Mouse (Mus musculus) G1E (cell line): ENCODE data around the gene Klhl6. TPM values are rescaled to one million over a fixed set of nuclear protein-coding genes. Genes with fewer than 3 reads are reported as not detected.
A peak's percentile ranks its signal among the peaks of the same experiment; 100 is the strongest.

ENCODE experiments used
- ATAC-seq: 2 replicates; pipeline ENCODE4 v1.8.0; 2016; ENCODE audit warnings: mild to moderate bottlenecking; ENCODE audit not compliant: insufficient number of reproducible peaks, poor library complexity, low FRiP score, severe bottlenecking; ENCODE audit errors: extremely low read depth
- DNase-seq: peaks from one replicate; pipeline ENCODE4 v3.0.0; 2012; ENCODE audit warnings: low spot score
- H3K27me3 ChIP-seq: 2 replicates; pipeline ENCODE4 v1.6.1; 2012; ENCODE audit warnings: mild to moderate bottlenecking, low read length, inconsistent platforms; ENCODE audit not compliant: insufficient read depth
- H3K36me3 ChIP-seq: replicated peaks from 2 replicates; pipeline ENCODE3; 2012; ENCODE audit warnings: mild to moderate bottlenecking, inconsistent platforms
- H3K4me1 ChIP-seq: 2 replicates; pipeline ENCODE4 v1.6.1; 2012; ENCODE audit warnings: low read depth, low read length, inconsistent platforms, mixed read lengths; ENCODE audit not compliant: insufficient read depth
- H3K4me3 ChIP-seq: 2 replicates; pipeline ENCODE4 v1.5.1; 2012; ENCODE audit warnings: low read depth, mild to moderate bottlenecking, inconsistent platforms, low read length, moderate library complexity, mixed read lengths
- H3K9me3 ChIP-seq: replicated peaks from 2 replicates; pipeline ENCODE4 v1.6.1; 2012; ENCODE audit warnings: inconsistent platforms
- CTCF ChIP-seq: IDR thresholded peaks from 2 replicates; pipeline ENCODE4 v1.5.1; 2012; ENCODE audit warnings: low read depth, low read length, inconsistent platforms, mixed read lengths
- GATA1 ChIP-seq: IDR thresholded peaks from 2 replicates; pipeline ENCODE4 v1.6.1; 2012; ENCODE audit warnings: borderline replicate concordance, low read length, inconsistent platforms, mixed read lengths
- GATA2 ChIP-seq: IDR thresholded peaks from 2 replicates; pipeline ENCODE4 v1.6.1; 2012; ENCODE audit warnings: low read depth, low read length, inconsistent platforms, borderline replicate concordance
- POLR2AphosphoS5 ChIP-seq: IDR thresholded peaks from 2 replicates; pipeline ENCODE4 v1.6.1; 2012; ENCODE audit warnings: low read depth, low read length, inconsistent platforms; ENCODE audit not compliant: insufficient replicate concordance
- TAL1 ChIP-seq: conservative IDR thresholded peaks from 2 replicates; pipeline ENCODE4 v1.6.1; 2012; ENCODE audit warnings: low read depth, low read length, inconsistent platforms, mixed read lengths
- polyA plus RNA-seq: library from polyadenylated mRNA; stranded (reverse); fragments of >175 nt; gene quantifications from 2 replicates; pipeline ENCODE4 v1.2.3, GENCODE M21; 2012
- total RNA-seq, 2 experiments: library from RNA; stranded (forward) in 1 of 2; stranded (reverse) in 1 of 2; fragments of 200-1000 nt in 1 of 2; fragments of >200 nt in 1 of 2; fragmentation: Nextera tagmentation in 1 of 2; gene quantifications; 2 replicates each; pipeline ENCODE4 v1.2.3; 2014 to 2017

The Klhl6 gene
- total and polyA plus RNA-seq, 3 experiments, result 0.20 to 4.9 (median 0.83) TPM

GRCm38 (mm10) chr16:19920823-19921222, 62.0 kb downstream of the Klhl6 start:
- no peak for ATAC-seq
- no peak for TF ChIP-seq TAL1
- no peak for TF ChIP-seq GATA1
- no peak for TF ChIP-seq POLR2AphosphoS5
- TF ChIP-seq GATA2, result no peak
- no peak for TF ChIP-seq CTCF
- H3K36me3 ChIP-seq, result no peaks in the 10 kb centered on the region
- H3K9me3 ChIP-seq, result 0 out of 2 replicates have a peak, but pooled peaks cover 2% of the 10 kb centered on the region
- no peak for DNase-seq
- no peaks in the 10 kb centered on the region for H3K4me1 ChIP-seq
- H3K4me3 ChIP-seq, result no peak overlapping the region
- H3K27me3 ChIP-seq, result peaks cover 7% of the 10 kb centered on the region; the same call in 1 of the 2 replicates

GRCm38 (mm10) chr16:19918286-19918685, 64.6 kb downstream of the Klhl6 start:
- ATAC-seq (no peak), DNase-seq (no peak)
- TF ChIP-seq GATA1, result no peak
- TF ChIP-seq TAL1, result no peak
- TF ChIP-seq POLR2AphosphoS5, result no peak
- no peak for TF ChIP-seq GATA2
- TF ChIP-seq CTCF, result no peak
- Histone ChIP-seq H3K4me1 (no peaks in the 10 kb centered on the region), H3K27me3 (peaks cover 11% of the 10 kb centered on the region; the same call in 1 of the 2 replicates), H3K4me3 (no peak overlapping the region), H3K36me3 (no peaks in the 10 kb centered on the region), H3K9me3 (no peaks in the 10 kb centered on the region)

- Histone ChIP-seq H3K4me1 (no peaks in the 10 kb centered on the region), H3K4me3 (no peak overlapping the region), H3K27me3 (peaks cover 13% of the 10 kb centered on the region; the same call in 1 of the 2 replicates), H3K36me3 (no peaks in the 10 kb centered on the region), H3K9me3 (no peaks in the 10 kb centered on the region)
- ATAC-seq, result no peak
- TF ChIP-seq CTCF (no peak), POLR2AphosphoS5 (no peak), GATA1 (no peak), GATA2 (no peak), TAL1 (no peak)
- no peak for DNase-seq
Observed at GRCm38 (mm10) chr16:19912582-19912981, 70.3 kb downstream of the Klhl6 start.

- TF ChIP-seq POLR2AphosphoS5 (no peak), CTCF (no peak), GATA1 (no peak)
- Histone ChIP-seq H3K4me3 (no peak overlapping the region), H3K9me3 (no peaks in the 10 kb centered on the region), H3K4me1 (no peaks in the 10 kb centered on the region; the same call in 1 of the 2 replicates), H3K27me3 (peaks cover 7% of the 10 kb centered on the region; the same call in 1 of the 2 replicates), H3K36me3 (no peaks in the 10 kb centered on the region)
- no peak for DNase-seq
- ATAC-seq, result no peak
Observed at GRCm38 (mm10) chr16:19908291-19908690, 74.5 kb downstream of the Klhl6 start.

- H3K9me3 ChIP-seq, result no peaks in the 10 kb centered on the region
- H3K36me3 ChIP-seq, result no peaks in the 10 kb centered on the region
- DNase-seq (no peak), ATAC-seq (no peak)
- no peak overlapping the region for H3K4me3 ChIP-seq
- peaks cover 4% of the 10 kb centered on the region; the same call in 1 of the 2 replicates for H3K27me3 ChIP-seq
- TF ChIP-seq CTCF, result peak; percentile 26
- no peak for TF ChIP-seq GATA1
- H3K4me1 ChIP-seq, result no peaks in the 10 kb centered on the region; the same call in 1 of the 2 replicates
Observed at GRCm38 (mm10) chr16:19907103-19907502, 75.7 kb downstream of the Klhl6 start.

- Histone ChIP-seq H3K9me3 (no peaks in the 10 kb centered on the region), H3K4me3 (no peak overlapping the region), H3K27me3 (peaks cover 5% of the 10 kb centered on the region), H3K4me1 (no peaks in the 10 kb centered on the region; the same call in 1 of the 2 replicates), H3K36me3 (no peaks in the 10 kb centered on the region)
- DNase-seq (no peak), ATAC-seq (no peak)
- TF ChIP-seq GATA1, result no peak
- TF ChIP-seq TAL1, result no peak
- no peak for TF ChIP-seq GATA2
- TF ChIP-seq POLR2AphosphoS5, result no peak
- TF ChIP-seq CTCF, result no peak
Observed at GRCm38 (mm10) chr16:19904734-19905479, 77.9 kb downstream of the Klhl6 start.
